Mouse (Mus musculus): ENCODE results near the gene Inhbe.

Inhbe gene

DNA sequence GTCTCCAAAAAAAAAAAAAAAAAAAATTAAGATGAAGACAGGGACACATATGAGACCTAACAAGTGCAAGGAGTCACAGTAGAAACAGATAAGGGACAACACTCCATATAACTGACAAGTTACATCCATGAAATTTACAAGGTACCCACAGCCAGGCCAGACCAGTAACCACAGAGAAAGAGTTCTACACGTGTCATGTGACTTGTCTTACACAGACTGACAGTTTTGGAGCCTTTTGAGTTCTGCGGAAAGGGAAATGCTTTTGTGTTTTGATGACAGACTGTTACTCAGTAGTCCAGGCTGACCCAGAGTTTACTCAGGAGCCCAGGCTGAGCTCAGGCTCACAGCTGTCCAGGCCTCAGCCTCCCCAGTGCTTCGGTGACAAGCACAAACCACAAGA is 11.2 kb downstream of the Inhbe start:
- DNase-seq, result no peak

DNA sequence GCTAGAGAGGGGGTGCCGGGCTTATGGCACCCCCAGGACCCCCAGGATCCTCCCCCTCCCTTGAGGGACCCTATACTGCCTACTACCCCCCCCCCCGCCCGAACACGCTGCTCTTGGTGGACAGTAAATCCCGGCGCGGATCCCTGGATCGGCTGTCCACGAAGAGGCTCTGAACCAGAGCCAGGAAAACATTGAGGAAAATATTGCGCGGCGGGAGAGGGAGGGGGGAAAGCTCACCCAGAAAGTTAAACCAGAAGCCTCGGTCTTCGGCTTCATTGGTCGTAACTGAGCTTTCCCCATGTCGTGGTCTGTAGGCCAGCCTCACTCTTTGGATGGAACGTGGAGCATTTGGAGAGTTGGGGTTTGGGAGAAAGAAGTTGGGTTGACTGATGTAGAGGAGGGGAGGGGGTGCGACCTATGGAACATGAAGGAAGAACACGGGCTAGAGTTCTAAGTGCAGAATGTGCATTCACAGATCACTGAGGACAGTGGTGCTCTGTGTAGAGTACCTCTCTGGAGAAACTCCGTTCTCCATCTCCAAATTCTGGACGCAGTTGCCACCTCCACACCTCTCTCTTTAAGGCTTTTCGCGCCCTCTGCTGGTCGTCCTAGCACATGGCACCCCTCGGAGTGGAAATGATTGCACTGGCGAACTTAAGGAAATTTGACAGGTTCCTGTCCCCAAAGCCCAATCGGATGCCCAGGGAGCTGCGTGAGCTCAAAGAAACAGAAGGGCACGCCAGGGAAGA is 12.1 kb downstream of the Inhbe start, which contains the start of gene Gli1:
Gene Gli1 (minus strand): TSS at position 84 of the 749 bp plus-strand sequence.
- DNase-seq, result peak; percentile 58 to 83

DNA sequence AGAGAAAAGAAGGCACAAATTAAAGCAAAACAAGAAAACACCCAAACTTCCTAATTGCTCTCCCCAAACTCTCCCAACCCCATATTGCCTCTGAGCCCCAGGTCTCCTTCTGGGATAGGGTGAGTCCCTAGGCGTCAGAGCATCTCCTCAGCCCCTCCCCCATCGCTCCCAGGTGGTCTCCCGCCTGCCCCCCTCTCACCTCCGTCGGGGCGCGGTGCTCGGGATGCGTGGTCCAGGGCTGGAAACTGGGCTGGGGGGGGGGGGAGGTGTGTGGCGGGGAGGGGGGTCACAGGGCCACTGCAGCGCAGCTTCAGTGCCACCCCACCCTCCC is 12.9 kb downstream of the Inhbe start:
- no peak for DNase-seq

DNA sequence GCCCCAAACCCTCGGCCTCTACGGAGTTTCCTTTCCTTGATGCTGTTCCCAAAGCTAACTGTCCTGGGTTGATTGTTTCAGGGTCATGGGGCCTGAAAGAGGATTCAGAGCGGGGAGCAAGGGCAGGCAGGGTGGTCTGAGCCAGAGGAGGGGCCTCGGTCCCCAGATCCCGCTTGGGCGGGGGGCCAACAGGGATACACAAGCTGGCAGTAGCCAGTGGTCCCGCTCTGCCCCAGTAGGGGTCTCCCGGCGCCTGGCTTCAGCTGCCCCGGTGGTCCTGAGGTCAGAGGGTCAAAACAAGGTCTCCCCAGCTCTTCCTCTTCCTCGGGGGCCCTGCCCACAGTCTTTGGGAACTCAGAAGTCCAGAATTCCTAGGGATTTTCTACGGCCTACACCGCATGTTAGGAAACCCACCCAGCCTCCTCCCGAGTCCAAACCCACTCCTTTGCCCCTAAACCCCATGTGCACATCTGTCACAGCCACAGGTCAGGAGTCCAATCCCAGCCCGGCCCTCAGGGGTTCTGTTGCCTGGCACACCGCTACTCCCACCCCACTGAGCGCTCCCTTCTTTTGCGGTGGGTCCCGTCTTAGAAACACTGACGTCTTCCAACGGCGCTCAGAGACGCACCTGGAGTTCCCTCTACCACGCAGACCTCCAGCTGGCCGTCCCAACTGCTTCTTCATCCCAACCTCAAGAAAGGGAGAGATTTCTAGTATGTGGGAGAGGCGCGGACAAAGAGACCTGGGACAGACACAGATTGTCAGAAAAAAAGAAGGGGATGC is 13.4 kb downstream of the Inhbe start:
- DNase-seq, result no peak

DNA sequence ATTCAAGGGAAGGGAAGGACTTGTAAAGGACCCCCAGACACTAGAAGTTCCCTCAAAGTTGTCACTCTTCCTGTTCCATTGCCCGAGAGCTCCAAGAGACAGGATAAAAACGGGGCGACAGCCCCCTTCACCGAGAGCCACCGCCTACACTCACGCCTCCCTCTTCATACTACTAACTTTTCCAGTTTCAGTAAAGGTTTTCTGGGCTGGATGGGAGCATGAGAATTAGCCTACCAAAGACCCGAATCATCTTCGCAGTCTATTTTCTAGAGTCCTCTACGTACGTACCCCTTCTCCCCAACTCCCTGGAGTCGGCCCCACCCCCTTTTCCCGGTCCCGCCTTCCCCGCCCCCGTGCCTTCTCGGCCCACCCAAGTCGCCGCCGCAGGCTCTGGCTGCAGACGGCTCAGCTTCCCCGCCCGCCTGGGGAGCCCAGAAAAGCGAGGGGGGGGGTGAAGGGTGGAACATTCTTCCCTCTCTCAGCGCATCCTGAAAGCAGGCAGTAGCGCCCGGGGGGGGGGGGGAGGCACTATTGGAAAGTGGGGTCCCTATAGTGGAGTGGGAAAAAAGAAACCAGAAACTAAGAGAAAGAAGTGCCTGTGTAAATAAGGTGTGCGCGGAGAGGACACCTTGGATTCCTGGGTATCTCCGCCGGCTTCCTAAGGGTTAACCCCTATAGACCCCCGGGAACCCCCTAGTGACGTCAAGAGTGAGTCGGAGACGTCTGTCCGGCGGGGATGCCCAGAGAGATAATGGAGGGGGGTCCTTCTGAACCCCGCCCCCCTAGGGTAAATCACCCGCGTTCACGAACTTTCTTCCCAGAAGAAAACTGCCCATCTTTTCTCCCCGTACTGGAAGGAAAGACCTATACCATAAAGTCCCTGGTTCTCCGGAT is 14.3 kb downstream of the Inhbe start:
- no peak for DNase-seq

DNA sequence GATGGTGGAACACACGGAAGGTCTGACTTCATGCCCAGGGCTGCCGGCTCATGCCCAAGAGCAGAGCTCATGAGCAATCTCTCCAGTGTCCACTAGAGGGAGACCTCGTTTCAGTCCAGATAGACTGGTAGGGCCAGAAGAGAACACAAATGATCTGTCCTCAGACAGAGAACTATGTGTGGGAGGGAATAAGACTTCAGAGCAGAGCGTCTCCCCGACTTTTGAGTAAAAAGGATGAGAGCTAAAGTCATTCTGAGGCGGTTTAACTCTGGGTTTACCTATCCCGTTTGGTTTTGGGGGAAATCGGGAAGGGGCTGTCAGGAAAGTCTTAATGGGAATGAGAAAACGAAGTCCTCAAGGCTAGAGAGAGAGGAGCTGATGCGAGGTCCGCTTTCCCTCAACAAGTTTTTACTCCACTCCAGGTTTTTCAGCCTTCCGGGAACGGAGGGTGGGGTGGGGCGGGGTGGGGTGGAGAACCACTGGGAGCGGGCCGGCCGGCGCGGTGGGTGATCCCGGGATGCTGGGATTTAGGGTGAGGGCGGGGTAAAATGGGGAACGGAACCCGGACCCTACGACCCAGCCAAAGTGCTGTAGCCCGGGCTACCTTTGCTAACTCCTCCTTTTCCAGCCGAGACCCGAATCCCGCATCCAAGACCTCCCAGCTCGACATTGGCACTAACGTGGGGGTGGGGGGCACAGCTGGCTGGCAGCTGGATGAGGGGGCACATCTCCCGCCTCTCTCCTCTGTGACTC is 15.1 kb downstream of the Inhbe start:
- DNase-seq, result peak; percentile 87 to 90

DNA sequence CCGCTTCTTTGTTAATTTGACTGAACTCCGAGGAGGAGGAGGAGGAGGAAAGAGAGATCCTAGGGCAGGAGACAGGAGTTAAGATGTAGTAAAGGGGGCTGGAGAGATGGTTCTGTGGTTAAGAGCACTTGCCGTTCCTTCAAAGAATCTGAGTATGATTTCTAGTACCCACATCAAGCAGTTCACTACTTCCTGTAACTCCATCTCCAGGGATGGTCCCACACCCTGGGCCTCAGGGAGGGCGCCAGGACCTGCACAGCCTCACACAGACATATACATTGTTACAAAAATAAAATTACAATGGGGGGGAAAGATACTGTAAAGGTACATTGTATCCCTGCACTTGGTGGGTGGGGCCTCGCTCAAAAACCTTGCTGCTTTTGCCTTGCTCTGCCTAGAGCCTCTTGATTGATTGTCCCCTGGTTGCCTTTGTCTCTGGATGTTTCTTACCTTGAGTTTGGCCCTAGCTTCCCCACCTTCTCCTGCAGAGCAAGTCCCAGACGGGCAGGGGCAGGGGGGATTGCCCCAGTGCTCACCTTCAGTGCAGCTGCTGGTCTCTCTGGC is 16.6 kb downstream of the Inhbe start:
- DNase-seq, result no peak

DNA sequence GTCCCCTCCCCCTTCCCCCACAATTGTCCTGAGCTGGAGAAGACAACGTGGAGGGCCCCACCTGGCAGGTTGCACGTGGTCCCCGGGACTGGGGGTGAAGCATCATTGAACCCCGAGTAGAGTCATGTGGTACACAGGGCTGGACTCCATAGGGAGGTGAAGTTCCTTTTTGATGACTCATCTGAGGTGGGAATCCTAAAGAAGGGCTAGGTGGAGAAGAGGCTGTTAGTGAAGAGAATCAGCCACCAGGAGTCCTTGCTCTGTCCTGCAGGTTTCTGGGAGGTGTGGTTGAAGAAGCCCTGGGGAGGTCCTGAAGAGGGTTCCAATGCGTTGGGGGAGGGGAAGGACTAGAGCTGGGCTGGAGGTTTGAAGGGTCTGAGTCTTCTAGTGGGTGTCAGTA is 17.3 kb downstream of the Inhbe start:
- no peak for DNase-seq

DNA sequence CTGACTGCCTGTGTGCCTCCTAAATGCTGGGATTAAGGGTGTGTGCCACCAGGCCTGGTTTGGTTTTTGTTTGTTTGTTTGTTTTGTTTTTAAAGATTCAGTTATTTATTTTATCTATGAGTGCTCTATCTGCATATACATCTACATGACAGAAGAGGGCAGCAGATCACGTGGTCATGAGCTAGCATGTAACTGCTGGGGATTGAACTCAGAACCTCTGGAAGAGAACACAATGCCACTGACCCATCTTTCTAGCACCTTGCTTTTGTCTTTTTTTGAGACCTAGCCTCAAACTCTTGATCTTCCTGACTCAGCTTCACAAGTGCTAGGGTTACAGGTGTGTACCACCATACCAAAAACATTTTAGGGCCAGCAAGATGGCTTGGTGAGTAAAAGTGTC is 18.9 kb downstream of the Inhbe start:
- DNase-seq, result no peak

DNA sequence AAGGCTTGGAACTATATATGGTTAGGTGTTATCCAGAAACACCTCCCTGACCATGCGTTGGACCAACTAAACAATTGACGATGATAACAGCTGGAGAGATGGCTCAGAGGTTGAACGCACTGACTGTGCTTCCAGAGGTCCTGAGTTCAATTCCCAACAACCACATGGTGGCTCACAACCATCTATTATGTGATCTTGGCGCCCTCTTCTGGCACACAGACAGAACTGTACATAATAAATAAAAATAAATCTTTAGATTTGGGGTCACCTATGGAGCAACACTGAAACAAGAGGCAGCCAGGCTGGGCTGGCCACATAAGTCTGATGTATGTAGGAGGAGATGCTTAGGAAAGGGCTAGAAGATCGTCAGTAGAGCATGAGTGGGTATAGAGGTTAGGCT is 21.1 kb downstream of the Inhbe start:
- DNase-seq, result no peak

DNA sequence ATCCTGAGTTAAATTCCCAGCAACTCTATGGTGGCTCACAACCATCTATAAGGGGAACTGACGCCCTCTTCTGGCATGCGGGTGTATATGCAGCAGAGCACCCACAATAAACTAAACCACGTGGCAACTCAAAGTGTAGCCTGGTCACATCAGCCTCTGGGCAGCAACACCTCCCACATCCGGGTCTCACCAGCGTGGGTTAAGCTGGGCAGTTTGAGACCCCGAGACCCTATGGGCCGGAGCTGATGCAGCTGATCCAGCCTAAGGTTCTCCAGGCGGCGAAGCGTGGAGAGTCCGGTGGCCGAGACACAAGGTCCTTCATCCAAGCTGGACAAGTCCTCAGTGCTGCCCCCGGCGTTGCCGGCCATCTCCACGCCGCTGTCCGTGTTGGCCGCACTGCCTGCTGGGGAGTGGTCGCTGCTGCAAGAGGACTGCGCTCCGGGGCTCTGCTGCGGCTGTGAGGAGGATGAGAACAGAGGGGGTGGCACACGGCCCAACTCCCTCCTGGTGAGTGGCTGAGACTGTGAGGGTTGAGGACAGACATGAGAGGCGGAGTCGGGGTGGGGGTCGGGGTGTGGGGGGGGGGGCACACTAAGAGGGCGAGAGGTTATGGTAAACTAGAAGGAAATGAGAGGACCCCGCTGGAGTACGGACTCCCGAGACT is 21.9 kb downstream of the Inhbe start:
- no peak for DNase-seq

DNA sequence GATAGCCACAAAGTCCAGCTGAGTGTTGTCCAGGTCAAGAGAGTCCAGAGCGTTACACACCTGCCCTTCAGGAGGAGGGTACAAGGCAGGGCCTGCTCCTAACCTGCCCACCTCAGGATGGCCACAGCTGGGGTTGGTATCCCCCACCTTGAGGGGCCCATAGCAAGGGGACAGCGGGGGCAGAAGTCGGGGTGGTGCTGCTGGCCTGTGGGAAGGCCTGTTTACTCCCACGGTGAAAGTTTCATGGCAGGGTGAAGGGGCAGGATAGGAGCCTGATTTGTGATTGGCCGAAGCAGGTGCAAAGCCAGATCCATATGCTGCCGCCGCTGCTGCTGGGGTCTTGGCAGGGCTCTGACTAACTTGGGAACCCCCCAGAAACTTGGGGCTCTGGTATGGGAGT is 24.0 kb downstream of the Inhbe start:
- DNase-seq, result no peak

DNA sequence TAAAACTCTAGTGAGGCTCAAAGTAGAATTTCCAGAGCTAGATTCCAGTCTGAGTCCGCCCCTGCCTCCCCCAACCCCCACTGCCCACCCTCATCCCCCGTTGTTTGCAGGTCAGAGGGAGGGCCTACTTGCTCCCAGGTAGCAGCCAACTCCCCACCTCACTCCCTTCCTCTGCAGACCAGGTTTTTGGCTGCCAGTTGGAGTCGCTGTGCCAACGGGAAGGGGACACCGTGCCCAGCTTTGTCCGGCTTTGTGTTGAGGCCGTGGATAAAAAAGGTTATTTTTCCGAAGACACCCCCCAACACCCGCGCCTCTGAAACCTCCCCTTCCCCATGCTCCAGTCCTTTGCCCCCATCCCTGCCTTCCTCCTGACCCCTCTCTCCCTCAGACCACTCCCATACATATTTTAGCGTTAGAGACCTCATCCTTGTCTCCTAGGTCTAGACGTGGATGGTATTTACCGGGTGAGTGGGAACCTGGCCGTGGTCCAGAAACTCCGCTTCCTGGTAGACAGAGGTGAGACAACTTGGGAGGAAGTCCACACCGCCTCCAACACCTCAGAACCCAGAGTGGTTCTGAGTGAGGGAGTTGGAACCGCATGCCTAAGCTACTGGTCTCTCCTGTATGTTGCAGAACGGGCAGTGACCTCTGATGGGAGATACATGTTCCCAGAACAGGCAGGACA is 26.6 kb downstream of the Inhbe start:
- no peak for DNase-seq

DNA sequence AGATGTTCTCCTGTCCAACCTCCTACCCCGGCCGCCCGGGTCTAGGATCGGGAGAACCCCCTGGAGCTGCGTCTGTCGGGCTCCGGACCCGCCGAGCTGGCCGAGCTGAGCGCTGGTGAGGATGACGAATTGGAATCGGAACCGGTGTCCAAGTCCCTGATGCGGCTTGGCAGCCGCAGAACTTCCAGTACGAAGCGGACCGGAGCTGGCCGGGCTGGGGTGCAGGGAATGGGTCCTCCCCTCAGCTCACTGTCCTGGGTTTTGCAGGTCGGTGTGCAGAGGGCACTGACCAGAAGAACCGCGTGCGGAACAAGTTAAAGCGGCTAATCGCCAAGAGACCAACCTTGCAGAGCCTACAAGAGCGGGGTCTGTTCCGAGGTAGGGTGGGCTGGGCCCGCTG is 27.4 kb downstream of the Inhbe start:
- no peak for DNase-seq

DNA sequence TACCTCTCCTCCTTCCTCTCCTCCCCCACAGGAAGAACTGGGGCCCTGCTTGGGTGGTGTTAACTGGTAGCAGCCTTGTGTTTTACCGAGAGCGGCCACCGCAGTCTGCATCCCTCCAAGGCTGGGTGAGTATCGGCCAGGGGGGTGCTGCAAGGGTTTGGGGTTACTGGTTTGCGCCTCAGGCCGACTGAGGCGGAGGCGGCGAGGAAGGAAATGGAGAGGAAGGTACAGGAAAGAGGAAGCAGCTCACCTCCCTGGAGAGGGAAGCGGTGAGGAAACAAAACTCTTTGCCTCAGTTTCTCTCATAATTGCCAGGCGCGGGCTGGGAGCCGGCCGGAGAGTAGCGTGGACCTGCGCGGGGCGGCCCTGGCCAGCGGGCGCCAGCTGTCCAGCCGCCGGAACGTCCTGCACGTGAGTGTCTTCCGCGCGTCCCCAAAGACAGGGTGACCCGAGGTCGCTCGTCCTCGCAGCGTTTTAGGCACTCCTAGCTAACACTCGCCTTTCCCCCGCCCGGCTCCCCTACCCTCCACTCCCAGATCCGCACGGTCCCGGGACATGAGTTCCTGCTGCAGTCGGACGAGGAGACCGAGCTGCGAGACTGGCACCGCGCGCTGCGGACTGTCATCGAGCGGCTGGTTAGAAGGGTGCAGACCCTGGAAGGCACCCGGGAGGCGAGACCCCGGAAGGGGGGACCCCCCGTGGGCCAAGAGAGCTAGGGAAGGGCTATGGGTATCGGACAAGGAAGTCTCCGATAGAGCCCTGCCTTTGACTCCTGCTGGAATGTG is 28.0 kb downstream of the Inhbe start:
- DNase-seq, result peak in 1 of 2 experiments; percentile 25

DNA sequence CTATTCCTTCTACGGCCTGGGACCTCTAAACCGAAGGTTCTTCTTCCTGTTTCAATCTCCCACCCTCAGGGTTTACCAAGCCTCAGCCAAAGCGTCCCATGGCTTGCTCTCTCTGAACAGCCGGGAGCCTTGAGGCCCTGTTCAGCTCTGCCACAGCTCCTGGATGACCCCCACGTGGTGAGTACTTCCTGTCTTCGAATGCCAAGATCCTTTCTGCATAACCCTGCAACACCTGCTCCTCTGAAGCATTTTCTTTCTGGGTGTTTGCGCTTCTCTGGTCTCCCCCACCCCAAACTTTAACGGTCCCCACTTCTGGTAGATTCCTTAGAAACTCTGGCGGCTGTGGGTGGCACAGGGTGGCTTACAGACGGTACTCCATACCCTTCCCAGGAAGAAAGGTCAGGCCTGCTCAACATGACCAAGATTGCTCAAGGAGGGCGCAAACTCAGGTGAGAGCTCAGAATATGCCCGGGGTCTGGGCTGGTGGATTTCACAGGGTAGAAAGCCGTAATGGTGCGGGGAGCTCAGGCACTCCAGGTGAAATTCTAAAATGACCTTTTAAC is 28.7 kb downstream of the Inhbe start:
- DNase-seq, result no peak

DNA sequence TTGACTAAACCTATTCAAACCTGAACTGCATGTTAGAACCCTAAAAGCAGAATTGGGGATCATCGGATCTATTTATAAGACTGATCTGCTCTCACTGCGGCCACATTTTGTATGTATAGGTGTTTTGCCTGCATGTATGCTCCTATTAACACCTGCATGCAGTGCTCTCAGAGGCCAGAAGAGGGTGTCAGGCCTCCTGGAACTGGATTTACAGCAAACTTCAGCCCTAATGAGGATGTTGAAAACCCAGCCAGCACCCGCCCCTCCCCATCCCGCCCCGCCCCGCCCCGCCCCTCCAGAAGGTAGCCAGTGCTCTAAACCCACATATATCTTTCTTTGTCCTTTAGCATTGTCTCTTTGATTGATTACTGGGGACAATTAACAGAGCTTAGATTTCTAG is 29.7 kb downstream of the Inhbe start:
- peak; percentile 49 to 68 for DNase-seq

DNA sequence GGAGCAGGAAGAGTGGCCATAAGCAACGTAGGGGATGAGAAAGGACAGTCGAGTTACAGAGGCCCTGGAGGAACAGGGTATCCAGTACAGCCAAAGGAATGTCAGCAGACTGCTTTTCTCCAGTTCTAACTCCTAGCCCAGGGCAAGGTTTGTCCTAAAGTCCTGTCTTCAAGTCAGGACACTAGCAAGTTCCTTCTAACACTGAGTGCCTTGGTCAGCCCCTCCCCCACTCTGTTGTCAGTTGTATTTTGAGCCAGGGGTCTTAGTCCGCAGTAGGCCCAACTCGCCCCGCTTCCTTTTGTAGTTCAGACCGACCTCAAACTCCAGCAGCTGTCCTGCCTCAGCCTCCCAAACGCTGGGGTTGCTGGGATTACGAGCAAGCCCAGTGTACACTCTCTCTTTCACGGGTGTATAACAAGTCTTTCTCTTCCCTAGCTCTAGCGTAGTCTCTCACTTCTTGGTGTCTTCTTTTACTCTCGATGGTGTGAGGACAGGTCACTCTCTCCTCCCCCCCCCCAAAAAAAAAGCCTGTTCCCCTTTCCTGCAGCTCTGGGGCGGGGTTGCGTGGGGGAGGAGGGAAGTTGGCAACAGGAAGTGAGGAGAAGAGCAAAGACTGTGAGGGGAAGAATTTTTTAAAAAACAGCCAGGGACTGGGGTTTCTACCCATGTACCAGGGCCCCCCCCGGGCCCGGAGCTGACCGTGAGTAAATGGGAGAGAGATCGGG is 30.9 kb downstream of the Inhbe start:
- DNase-seq, result no peak

DNA sequence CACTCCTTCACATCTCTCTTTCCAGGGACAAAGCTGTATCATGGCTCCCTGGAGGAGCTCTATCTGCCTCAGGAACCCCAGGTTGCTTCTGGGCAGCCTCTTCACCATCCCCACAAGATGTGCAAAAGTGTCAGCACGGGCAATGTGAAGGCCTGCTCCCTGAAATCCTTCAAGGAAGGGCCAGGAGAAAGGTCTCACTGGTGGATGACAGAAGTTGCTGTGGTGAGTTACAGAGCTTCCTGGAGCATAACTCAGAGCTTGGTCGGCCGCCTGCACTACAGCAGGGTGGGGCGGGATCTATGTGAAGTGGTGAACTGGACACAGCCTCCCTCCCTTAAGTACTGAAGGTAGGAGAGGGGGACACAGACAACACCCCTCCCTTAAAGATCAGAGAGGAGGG is 31.5 kb downstream of the Inhbe start:
- DNase-seq, result no peak
